Mouse (Mus musculus): ENCODE measurements around the gene B3galt4.

DNA sequence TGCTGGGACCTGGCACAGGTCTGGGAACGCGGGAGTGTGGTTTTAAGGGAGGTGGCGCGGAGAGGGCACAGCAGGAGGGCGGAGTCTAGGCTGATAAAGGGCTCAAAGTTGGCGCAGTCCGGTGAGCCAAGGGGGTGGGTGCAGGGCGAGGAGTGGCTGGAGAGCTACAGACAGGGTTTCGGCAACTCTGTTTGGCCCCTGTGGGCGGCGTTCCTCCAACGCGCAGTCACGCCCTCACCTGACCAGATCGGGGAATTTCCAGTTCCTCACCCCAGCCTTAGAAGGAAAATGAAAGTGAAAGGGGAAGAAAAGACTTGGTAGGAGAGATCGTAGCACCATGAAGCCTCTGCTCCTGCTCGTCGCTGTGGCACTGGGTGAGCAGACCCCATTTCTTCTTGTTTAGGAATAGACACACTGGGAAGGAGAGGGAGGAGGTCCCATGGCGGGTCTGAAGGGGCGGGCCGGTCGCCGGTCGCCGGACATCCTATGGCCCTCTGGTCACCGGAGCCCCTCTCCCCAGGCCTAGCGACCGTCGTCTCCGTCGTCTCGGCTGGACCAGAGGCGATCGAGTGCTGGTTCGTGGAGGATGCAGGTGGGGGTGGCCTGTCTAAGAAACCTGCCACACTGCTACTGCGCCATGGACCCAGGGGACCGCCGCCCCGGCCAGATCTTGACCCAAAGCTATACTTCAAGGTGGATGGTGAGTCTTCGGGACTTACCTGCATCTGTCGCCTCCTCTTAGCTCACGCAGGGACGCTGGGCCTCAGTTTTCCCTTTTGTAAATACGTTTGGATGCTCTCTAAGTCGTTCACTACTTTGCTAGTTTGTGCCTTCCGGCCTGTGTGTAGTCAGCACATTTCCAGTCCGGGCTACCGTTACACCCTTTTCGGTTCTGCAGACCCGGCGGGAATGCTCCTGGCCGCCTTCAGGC is 31.7 kb downstream of the B3galt4 start:
- peak; percentile 51 for TF ChIP-seq CTCF (IDR thresholded peaks at IDR 0.05; ENCODE audit: low read depth, low read length)
- TF ChIP-seq POLR2A (IDR thresholded peaks at IDR 0.05; ENCODE audit: insufficient read depth, low read length), result no peak

Measured in ES-Bruce4 (cell line).